Mouse (Mus musculus) fibroblast of lung, adult 2 months (primary cell): ENCODE data around the gene Esrrg.

Experiments
- DNase-seq: peaks from one replicate; pipeline ENCODE4 v3.0.0-alpha.2; 2011; ENCODE audit warnings: low read depth

Gene Esrrg

DNA sequence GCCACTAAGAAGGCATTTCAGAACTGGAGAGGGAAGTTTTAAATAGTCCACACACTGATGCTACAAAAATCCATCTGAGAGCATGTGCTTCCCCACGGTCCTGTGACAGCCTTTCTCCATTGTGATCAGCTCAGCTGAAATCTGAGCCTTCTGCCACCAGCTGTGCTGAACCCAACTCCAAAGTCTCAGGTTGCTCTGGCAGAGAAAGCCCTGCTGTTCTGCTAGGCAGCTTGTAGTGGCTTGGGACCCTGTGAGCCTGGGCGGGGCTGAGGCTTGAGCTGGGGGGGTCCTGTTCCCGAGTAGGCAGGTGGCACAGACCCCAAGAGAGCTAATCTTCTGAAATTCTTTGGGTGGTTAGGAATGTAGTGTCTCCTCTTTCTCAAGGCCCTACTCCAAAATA, 299.3 kb downstream of the Esrrg start:
- DNase-seq: peak; percentile 25

DNA sequence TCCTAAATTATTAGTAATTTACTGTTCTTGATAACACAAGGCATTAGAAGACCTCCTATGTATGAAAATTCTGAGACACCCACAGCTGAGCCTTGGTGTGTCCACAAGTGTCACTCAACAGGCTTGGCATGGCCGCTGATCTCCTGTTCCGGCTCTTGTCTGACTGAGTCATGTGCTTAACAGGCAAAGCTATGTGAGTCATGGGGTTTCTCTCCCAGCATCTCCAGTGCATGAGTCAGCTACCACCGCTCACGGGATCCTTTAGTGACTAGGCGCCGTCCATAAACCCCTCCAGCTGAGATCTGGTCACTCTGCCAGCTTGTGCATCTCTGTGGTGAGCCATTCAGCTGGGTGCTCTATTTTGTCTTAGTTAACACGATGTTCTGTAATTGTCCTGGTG, 302.1 kb downstream of the Esrrg start:
- DNase-seq: peak; percentile 88

DNA sequence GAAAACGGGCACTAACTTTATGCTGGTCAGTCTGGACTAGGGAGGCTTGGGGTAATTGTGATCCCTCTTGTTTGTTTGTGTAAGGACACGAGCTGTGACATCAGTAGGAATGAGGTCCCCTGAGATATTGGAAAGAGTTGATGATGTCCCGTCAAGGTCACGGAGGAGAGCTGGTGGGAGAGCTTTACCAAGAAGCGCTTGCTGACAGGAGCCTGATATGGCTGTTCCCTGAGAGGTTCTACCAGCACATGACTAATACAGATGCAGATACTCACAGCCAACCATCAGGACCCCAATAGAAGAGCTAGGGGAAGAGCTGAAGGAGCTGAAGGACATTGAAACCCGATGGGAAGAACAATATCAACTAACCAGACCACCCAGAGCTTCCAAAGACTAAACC, 302.6 kb downstream of the Esrrg start:
- no peak for DNase-seq

DNA sequence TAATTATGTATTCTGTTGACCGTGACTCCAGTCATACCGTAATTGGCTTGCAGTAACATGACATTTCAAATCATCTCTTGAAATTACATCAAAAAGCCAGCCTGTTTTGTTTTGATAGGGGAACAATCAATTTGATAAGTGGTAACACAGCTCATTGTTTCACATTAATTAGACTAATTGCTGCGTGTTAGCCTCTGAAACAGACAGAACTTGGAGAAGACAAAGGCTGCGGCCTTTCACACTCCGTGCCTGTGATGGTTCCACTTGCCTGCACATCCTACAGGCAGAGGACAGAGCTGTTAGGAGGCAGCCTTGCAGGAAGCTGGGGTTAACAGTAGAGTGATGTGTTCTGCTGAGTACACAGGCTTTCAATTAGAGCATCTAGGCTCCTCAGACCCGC, 309.7 kb downstream of the Esrrg start:
- no peak for DNase-seq

DNA sequence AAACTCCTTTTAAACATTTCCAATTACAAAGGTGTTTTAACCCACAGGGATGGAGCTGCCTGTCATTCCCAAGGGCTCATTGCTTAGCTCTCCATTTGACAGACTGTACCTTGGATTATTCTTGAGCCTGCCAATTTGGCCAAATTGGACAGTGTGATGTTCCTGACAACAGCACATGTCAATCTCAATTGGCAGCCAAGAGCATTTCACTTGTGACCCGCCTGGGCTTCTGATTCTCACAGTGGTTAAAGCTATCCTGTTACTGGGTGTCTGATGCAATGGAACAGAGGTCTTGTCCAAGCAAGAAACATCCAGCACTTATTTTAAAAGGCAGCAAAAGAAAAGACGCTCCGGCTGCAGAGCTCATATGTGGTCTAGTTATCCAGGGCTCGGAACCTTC, 310.3 kb downstream of the Esrrg start:
- no peak for DNase-seq

DNA sequence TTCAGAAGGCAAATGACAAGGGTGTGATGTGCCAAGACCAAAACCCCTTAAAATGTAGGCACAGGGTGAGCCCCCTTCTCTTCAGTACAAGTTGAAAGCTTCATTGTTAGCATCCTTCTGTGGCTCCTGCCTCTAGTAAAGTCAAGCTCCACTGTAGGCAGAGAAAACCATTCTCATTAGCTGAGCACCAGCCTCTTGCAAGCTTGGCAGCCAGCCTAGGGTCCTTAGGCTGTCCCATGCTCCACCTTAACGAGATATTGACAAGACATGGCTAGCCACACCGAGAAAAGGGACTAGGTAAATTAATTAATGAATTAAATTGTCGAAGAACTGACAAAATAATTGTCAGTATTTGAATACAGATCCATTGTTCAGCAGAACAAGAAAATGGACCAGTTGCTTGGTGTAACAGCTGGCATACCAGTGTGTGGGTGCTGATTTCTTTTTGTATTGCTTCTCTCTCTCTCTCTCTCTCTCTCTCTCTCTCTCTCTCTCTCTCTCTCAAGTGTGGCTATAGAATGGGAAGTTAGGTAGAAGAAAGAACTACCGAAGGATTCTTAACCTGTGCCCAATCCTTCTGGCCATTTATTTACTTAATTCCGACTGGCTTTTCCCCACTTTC, 311.7 kb downstream of the Esrrg start:
- no peak for DNase-seq

DNA sequence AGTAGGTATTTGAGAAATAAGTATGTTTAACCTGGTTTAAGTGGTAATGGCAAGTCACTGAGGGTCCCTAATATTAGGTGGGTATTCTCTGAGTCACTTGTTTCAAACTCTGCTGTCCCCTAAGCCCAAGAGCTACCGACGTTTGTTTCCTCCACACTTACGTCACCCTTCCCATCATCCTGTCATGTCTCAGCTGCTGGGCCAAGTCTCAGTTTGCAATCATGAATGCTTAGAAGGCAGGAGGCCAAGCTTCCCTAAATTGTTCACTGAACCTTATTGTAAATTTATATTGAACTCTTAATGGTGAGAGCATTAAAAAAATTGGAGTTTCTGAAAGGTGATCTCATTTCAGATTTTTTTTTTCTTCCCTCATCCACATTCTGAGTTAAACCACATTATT, 322.6 kb downstream of the Esrrg start:
- no peak for DNase-seq

DNA sequence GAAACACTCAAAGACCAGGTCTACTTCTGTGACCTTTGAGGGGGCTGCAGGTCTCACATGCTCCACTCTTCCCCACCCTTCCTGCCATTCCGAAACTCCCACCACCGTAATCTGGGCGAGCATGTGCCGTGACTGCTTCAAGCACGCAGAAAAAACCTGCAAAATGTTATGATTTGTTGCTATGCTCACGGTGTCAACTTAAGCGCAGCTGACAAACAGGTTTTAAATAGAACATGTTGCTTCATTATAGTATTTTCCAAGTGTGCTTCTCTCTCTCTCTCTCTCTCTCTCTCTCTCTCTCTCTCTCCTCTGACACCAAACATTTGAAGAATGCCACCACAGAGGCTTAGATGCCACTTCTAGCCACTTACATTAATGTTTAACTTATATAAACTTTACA, 330.1 kb downstream of the Esrrg start:
- DNase-seq: no peak

DNA sequence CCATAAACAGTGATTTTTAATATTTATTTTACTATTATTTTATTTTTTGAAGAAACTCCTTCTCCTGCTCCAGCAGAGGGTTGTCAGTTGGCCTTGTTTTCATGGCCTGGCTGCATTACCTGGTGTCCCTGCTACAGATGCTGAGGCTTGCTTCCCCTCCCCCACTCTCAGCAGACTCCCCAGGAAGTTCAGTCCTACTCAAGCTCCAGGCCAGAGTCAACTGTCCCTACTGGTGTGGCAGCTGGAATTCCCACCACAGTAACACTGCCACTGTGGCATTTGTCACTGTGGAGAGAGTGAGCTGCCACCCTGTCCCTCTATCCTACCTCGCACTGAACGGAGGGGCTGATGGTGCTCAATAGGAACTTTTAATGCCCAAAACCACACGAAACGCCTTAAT, 330.5 kb downstream of the Esrrg start:
- DNase-seq: no peak

DNA sequence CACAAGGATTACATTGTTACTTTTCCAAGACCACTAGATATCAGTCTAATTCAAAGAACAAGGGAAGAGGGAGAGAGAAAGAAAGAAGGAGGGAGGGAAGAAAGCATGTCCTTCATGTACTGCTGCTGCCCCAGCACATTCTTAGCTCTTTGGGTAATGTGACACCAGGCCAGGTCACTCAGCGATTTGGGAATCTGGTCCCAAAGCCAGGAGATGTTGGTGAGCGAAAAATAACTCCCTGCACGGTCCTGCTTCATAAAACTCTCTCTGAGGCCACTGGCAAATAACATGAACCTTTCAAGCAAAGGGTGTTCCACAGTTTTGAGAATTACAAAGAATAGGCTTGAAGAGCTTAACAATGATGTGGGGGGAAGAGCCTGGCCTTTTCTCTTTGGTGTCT, 342.9 kb downstream of the Esrrg start:
- DNase-seq: no peak

DNA sequence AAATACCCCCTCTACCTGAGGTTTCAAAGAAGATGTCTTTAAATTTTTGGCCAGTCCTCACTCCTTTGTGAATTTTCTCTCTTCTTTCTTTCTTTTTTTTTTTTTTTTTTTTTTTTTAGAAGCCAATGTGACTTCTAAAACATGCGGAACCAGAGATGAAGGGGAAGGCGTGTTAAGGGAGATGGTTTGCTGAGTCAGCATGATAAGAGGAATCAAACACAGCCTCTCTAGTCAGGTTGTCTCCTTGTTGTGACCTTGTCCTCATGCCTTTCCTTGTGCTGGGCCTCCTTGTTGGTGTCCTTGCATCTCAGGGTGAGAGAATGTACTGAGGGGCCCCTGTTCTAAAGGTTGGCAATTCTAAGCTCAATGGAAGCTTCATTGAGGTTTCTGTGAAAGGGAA, 348.1 kb downstream of the Esrrg start:
- DNase-seq: no peak

DNA sequence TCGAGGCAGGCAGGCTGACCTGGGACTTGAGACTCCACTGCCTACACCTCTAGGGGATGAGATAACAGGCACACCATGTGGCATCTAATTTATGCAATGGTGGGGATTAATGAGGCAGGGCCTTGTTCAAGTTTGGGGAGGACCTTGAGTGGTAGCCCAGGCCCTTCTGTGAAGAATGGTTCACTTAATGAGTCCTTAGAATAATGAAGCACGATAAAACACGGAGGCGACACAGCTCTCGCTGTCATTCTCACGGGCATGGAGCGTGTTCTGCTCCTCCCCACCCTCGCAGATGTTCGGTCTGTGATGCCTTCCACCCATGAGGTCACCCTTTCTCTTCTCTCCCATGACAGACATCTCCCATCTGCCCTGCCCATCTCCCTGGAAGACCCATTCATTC, 350.6 kb downstream of the Esrrg start:
- DNase-seq: no peak

DNA sequence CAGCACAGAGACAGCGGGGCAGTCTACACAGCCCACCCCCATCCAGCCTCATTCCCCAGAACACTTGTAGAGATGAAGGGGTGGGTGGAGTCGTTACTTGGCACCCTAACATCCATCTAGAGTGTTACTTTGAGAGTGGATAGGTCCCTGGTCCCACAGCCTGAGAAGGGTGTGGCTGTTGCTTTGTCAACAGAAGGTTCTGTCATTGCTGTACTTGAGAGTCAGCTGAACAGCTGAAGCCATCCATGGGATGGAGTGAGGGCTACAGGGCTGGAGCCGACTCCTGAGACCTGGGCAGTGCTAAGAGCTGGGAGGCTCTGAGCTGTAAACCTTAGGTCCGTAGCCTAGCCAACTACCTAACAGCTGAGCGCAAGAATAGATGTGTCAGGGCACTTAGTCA, 352.9 kb downstream of the Esrrg start:
- no peak for DNase-seq

DNA sequence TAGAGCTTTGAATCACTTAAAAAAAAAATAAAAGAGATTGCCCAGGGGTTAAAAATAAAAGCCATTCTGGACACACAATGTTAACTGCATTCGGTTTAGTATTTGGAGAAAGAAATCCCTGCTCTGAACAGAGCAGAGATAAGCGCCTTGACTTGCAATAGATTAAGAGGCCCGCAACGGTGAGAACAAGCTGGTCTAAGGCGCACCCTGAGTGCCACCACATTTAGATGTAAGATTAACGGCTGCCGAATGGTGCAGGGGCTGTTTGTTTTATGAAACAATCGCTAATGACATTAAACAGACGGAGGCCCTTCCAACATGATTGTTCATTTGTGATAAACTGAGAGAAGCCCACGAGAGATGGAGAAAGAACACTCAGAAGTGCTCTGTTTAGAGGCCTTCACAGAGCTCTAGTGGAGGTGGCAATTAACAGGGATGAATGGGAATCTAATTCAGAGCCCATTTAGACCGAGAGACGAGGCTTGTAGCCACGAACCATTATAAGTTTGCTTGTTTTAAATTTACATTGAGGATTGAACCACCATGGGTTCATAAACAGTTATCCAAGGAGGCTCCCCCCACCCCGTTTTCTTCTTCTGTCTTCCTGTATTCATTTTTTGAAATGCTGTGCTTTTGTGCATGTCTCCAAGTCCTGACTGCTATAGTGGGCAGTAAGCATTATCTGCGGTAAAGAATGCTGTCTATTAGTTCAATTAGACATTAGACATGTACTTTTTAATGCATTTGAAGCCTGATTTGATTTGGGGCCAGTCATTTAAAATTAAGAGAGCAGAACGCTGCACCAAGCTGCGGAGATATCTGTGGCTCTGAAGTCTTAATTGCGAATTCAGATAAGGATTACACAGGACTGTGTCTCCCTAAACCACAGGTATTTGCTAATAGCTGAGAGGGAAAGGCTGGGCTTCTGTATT, 356.5 kb downstream of the Esrrg start:
- DNase-seq: no peak

DNA sequence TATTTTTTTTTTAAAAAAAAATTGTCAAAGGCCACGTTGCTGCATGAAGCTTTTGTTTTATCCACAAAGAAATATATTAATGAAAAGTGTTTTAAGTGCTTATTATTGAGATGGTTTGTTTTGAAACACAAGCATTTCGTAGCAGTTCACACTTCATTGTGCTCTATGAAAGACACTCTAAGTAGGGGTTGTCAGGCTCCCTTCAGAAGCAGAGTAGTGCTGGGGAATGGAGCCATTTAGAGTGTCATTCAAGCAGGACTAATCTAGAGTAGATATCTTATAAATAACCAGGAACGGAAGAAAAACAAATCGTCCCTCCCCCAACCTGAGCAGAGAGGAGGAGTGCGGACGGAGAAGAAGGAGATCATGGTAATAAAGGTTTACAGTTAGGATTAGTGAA, 357.3 kb downstream of the Esrrg start:
- no peak for DNase-seq

DNA sequence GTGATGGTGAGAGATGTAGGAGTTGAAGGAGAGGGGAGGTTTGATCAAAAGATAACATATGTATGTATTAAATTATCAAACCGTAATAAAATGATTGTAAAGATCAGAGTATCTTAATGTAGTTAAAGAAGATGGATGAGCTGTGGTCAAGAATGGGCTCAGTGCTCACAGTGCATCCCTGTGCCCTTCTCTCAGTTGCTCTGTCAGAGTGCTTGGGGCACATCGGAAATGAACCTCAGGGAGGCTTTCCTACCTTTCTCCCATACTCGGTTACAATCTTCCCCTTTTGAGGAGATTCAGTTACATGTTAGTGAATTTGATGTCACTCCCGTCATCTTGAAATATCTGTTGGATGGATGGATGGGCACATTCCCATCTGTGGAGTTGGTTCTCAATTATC, 359.8 kb downstream of the Esrrg start:
- no peak for DNase-seq

DNA sequence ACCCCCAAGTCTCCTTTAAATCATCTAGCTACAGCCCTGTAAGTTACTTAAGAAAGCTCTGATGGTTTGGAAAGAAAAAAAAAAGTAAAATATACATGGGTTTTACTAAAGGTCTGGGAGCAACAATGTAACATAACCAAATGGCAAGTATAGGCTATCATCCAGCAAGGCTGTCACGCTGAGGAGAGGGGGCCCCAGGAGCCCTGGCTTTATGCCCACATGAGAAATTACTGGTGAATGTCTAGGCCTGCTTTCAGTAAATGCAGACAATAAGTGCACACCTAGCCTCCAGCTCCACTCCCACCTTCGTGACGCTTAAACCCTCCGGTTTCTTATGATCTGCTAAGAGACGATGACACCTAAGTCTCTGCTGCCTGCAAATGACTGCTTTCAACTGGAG, 360.9 kb downstream of the Esrrg start:
- no peak for DNase-seq

DNA sequence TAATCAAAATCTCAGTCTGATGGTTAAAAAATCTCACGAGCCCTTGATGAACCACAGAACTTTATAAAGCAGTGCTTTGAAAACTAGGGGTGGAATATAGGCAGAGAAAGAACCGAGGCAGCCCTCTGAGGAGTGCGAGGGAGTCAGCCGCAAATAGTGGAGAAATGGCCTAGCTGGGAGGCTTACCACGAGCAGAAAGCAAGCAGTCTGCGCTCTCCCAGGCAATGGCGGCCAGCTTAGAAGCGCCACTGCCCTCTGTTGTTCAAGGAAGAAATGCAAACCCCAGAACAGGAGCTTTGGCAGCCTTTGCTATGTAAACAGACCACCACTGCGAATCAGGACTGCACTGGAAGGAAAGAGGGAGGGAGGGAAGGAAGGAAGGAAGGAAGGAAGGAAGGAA, 365.8 kb downstream of the Esrrg start:
- DNase-seq: peak; percentile 21

DNA sequence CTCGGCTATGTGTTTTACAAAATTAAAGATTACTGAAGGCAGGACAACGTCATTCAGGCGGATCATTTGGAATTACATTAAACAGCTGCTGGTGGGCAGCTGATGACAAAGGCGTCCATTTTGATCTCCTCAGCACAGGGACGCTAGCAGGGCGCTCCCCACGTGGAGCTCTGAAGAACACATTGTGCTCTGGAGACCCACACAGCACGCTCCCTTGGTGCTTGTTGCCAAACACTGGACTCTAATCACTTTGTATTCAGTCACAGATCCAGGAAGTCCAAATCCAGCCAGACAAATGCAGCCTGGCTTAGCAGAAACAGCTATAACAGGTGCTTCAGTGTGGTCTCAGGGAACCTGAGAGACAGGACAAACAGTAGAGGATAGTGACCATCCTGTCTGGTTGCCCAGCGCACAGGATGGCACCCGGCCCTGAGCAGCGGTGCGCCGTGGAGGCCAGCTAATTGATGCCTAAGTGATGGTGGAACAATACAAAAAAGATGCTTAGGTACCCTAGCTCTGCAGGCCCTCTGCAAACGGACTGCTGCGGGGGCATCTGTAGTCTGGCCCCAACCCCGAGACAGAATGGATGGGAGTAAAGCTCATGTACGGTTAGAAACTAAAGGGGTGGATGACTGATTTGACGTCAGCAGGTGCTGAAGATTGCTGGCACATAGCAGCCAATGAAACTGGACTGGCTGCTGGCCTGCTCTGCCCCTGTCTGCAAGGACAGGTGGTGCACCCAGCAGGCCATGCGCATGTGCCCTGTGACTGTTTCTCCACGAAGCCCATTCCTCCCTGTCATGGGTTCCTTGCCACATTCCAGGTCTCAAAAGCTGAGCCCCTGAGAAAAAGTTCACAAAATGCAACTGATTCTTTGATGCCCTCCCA, 367.1 kb downstream of the Esrrg start:
- no peak for DNase-seq

DNA sequence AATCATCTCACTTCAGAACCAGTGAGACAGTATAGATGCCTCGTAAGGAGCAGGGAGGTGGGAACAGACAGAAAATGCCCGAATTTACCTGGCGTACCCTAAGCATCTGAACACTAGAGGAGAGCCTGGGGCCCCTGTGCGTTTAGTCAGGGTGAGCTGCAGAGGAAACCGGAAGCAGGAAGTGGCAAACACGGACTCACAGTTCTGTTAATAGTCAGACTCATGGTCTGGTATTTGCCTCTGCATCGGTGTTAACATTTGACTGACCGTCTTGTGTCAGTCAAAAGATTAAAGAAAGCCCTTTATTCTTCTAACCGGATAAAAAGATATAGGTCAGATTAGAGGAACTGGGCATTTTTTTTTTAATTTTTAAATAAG, 367.8 kb downstream of the Esrrg start:
- no peak for DNase-seq

DNA sequence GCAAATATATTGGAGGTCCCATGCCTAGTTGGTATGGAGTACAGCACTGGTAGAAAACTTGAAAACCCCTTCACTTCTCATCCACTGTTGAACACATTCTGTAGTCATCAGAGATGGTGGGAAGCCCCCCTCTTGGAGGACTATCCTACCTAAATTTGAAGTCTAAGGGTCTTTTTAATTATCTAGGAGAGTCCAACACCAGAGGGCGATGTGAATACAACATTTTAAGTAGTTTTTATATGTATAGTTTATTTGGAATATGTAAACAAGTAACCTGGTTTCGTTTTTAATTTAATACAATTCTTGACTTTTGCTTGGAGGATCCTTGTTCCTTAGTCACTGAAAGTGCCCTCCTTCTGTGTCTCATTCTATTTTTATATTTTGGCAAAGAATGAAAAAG, 372.4 kb downstream of the Esrrg start:
- DNase-seq: no peak

DNA sequence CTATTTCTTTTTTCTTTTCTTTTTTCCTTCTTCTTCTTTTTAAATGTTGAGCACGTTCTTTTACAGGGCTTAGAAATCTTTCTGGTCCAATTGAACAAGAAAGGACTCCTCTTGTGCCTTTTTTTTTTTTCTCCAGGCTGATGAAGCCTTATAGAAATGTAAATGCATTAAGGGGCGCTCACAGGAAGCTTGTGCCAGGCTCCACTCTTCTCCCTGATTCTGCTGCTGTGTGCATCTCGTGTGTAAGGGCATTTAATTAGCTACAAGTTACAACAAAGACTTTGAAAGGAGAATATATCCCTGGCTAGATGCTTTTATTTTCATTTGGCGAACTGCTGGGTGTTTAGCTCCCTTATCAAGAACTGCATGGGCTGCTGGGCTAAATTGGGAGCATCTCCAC, 374.6 kb downstream of the Esrrg start:
- no peak for DNase-seq

DNA sequence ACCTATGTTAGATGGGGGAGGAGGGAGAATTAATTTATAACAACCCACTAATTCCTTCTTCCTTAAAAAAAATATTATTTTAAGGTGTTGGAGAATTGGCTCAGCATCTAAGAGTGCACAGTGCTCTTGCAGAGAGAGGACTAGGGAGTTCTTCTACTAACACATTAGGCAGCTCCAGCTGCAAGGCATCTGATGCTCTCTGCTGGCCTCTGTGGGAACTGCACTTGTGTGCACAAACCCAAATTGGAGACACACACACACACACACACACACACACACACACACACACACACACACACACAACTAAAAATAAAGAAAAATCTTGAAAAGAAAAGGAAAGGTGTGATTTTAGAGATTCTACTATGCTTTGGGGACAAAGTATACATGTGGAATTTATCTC, 381.6 kb downstream of the Esrrg start:
- no peak for DNase-seq
